ENCODE assay signal across 8 mouse cellular contexts in genomic region chr8:107572497-107572896, GRCm38 (mm10). TPM values are rescaled to one million over a fixed set of nuclear protein-coding genes. Genes with fewer than 3 reads are reported as not detected.
DNase-seq lines count a peak whose midpoint lies in the region; ATAC-seq and TF ChIP-seq lines count a peak whose summit lies in the region.

No protein-coding gene starts in this region.

- 57% methylated on average over 4 of the region's 4 CpGs for WGBS in neural tube, embryonic 15.5 days
- 33% methylated on average over 4 of the region's 4 CpGs for WGBS in limb, embryonic 13.5 days
- WGBS in olfactory bulb, adult 2 months = 68% methylated on average over 4 of the region's 4 CpGs

- no peaks in the 10 kb centered on the region for H3K9me3 ChIP-seq in neural tube, embryonic 15.5 days (replicated peaks)
- H3K9me3 ChIP-seq in limb, embryonic 13.5 days = no peaks in the 10 kb centered on the region

- H3K9ac ChIP-seq in neural tube, embryonic 15.5 days (replicated peaks) = no peak overlapping the region
- H3K9ac ChIP-seq in limb, embryonic 13.5 days = no peak overlapping the region

- no peak overlapping the region for H3K4me2 ChIP-seq in neural tube, embryonic 15.5 days
- H3K4me2 ChIP-seq in limb, embryonic 13.5 days (replicated peaks) = no peak overlapping the region

- H3K4me3 ChIP-seq in neural tube, embryonic 15.5 days (replicated peaks) = no peak overlapping the region
- H3K4me3 ChIP-seq in embryonic fibroblast, embryonic 13.5 days (ENCODE audit: insufficient read depth, low read length) = no peak overlapping the region
- H3K4me3 ChIP-seq in limb, embryonic 13.5 days = no peak overlapping the region
- no peak overlapping the region for H3K4me3 ChIP-seq in olfactory bulb, adult 2 months (ENCODE audit: insufficient read depth, low read depth, low read length)

- TF ChIP-seq POLR2A in embryonic fibroblast, embryonic 13.5 days (IDR thresholded peaks at IDR 0.05; ENCODE audit: low read depth, low read length) = no peak
- no peak for TF ChIP-seq POLR2A in olfactory bulb, adult 2 months (IDR thresholded peaks at IDR 0.05; ENCODE audit: insufficient read depth, low read depth, low read length)

- no peaks in the 10 kb centered on the region for H3K36me3 ChIP-seq in neural tube, embryonic 15.5 days
- H3K36me3 ChIP-seq in limb, embryonic 13.5 days = no peaks in the 10 kb centered on the region

- peak; percentile 81 for TF ChIP-seq CTCF in embryonic fibroblast, embryonic 13.5 days (IDR thresholded peaks at IDR 0.05; ENCODE audit: borderline replicate concordance, insufficient read depth, low read length)
- 0 out of 2 replicates have a peak, but pooled peaks have one; percentile 30 for TF ChIP-seq CTCF in olfactory bulb, adult 2 months (IDR thresholded peaks at IDR 0.05; ENCODE audit: insufficient read depth, low read depth, low read length)

- H3K27me3 ChIP-seq in neural tube, embryonic 15.5 days (replicated peaks) = no peaks in the 10 kb centered on the region
- H3K27me3 ChIP-seq in limb, embryonic 13.5 days = no peaks in the 10 kb centered on the region

- ATAC-seq in neural tube, embryonic 15.5 days (ENCODE audit: low FRiP score) = no peak
- peak; percentile 69 for ATAC-seq in inflammation-experienced regulatory T-cells, adult 6 months
- peak; percentile 55; the same call in 1 of the 2 replicates for ATAC-seq in limb, embryonic 13.5 days (ENCODE audit: low FRiP score, low read depth)

- 0 out of 2 replicates have a peak, but pooled peaks cover 4% of the 10 kb centered on the region for H3K4me1 ChIP-seq in neural tube, embryonic 15.5 days
- H3K4me1 ChIP-seq in embryonic fibroblast, embryonic 13.5 days (ENCODE audit: control insufficient read depth, insufficient read depth, low read length) = 0 out of 2 replicates have a peak, but pooled peaks cover 4% of the 10 kb centered on the region
- peaks cover 6% of the 10 kb centered on the region; the same call in 1 of the 2 replicates for H3K4me1 ChIP-seq in limb, embryonic 13.5 days
- no peaks in the 10 kb centered on the region for H3K4me1 ChIP-seq in olfactory bulb, adult 2 months (ENCODE audit: control insufficient read depth, insufficient read depth, low read length)

- peak; percentile 81 for DNase-seq in neural tube, embryonic 10.5 days (ENCODE audit: extremely low spot score, low spot score)
- peak; percentile 82 for DNase-seq in adrenal gland, postnatal 25 days
- DNase-seq in thymus, postnatal 4 days = peak; percentile 90

- no peak overlapping the region for H3K27ac ChIP-seq in neural tube, embryonic 15.5 days (replicated peaks)
- H3K27ac ChIP-seq in embryonic fibroblast, embryonic 13.5 days (ENCODE audit: insufficient read depth, low read length) = no peak overlapping the region
- no peak overlapping the region for H3K27ac ChIP-seq in limb, embryonic 13.5 days
- H3K27ac ChIP-seq in olfactory bulb, adult 2 months (ENCODE audit: insufficient read depth, low read depth, low read length) = no peak overlapping the region

RNA-seq across cellular contexts. Expression of gene Psmd7, which starts 15.8 kb away (rescaled TPM):
- polyA plus RNA-seq in neural tube, embryonic 15.5 days (2015; fragmentation: Nextera tagmentation; extraction: Ambion mirVana) = 242 and 256 TPM in 2 replicates
- total RNA-seq in adrenal gland, postnatal 25 days (2021) = 109 and 131 TPM in 2 replicates
- 130 and 134 TPM in 2 replicates for polyA plus RNA-seq in embryonic fibroblast, embryonic 13.5 days (2011; ENCODE audit: insufficient read length, low read depth, missing spikeins)
- polyA plus RNA-seq in inflammation-experienced regulatory T-cells, adult 6 months (2017; shearing (Covaris generic)) = 100 to 1,000 TPM; 112 to 157 (median 126) TPM
- 340 and 356 TPM in 2 replicates for polyA plus RNA-seq in limb, embryonic 13.5 days (2015; fragmentation: Nextera tagmentation; extraction: Ambion mirVana)
- polyA plus RNA-seq in olfactory bulb, adult 2 months (2012; ENCODE audit: insufficient read depth, insufficient read length, low replicate concordance, missing spikeins) = not detected in 2 replicates
